Mouse (Mus musculus) T-cell, adult 66 days (primary cell): ENCODE results near the gene Phf21a. TPM values are rescaled to one million over a fixed set of nuclear protein-coding genes. Genes with fewer than 3 reads are reported as not detected.

Experiments used
- total RNA-seq, 2 experiments: library from RNA; stranded (reverse); gene quantifications; 3 replicates in 1 of 2; 4 replicates in 1 of 2; pipeline ENCODE4 v1.2.4; 2023

Gene Phf21a
- total RNA-seq = 100 to 1,000 TPM; 154 to 163 TPM

DNA sequence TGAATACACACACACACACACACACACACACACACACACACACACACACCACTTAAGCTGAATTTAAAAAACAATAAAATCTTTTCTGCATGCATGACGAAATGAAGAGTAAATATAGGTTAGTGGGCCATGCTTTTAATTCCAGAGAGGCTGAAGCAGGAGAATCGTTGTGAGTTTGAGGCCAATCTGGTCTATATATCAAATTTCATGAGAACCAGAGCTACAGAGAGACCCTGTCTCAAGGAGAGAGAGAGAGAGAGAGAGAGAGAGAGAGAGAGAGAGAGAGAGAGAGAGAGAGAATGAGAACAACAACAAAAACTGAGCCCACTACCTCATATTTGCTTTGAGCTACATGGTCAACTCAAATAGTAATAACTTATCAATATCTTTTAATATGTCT, at the start of gene Phf21a:
Gene Phf21a (plus strand): TSS at position 301 of the 400 bp plus-strand sequence.

GRCm38 (mm10) chr2:92374514-92374913, 281.6 kb downstream of the Phf21a start, which contains the start of the genes Pex16 and Large2:
TSS of gene Pex16 (plus strand) at chr2:92374676.
TSS of gene Large2 (minus strand) at chr2:92374869.

DNA sequence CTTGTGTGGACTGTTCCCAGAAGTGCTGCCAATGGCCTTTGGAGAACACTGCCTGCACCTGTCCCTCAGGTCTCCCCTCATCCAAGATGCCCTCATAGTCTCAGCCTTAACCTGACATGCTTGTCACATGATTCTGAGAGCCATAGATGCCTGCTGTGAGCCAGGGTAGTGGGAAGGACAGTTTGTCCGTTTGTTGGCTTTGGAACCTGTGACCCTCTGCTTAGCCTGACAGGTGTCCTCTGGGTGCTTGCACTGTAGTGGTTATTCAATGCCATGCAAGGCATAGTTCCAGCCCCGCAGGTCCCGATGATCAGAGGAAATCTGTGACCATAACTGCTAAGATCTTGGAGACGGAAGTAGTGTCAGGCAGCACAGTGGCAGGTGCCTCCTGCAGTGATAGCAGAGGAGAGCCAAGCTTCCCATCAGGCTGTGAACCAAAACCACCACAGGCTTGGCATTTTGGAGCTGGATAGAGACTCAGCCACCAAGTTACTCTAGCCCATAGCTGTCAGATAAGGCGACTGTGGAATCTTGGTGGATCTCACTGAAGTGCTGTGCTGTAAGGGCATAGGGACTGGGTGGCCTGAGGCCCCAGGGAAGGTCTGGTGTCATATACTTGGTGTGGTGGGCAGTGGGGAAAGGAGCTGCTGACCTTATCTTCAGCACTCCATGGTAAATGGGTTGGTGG, 289.1 kb downstream of the Phf21a start, which contains the start of gene 1700029I15Rik:
Gene 1700029I15Rik (plus strand): TSS at position 638 of the 688 bp plus-strand sequence.

DNA sequence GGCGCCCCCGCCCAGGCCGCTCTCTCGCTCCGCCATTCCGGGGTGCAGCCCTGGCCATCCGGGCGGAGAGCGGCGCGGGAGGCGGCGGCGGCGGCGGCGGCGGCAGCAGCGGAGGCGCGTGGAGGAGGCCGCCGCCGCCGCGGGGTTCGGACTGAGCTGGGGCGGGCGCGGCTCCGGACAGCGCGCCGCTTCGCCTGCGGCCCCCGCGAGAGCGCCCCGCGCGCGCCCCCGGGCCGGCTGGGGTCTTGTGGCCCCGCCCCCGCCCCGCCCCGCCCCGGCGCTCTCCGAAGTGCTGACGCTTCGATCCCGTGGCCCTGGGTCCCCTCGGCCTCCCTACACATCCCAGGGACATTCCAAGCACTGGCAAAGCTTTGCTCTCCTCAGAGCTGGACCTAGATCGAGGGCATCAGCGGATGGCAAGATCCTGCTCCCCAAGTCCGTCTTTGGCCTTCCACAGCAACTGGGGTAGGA, 308.2 kb downstream of the Phf21a start, which contains the start of gene Mapk8ip1:
Gene Mapk8ip1 (minus strand): TSS at position 173 of the 471 bp plus-strand sequence.

Other genes with a start within 250 kb of the Phf21a start
- gene Chrm4, start 165.9 kb upstream of the Phf21a start, total RNA-seq = 1 to 10 TPM; 2.3 to 3.4 TPM
- gene Mdk, start 160.8 kb upstream of the Phf21a start, total RNA-seq = 10 to 100 TPM in 1 of 2 experiments, 1 to 10 TPM in 1; 8.2 to 10.7 TPM
- gene Gm9821, start 147.4 kb upstream of the Phf21a start, total RNA-seq = under 1 TPM; 0.38 to 0.86 TPM
- gene Dgkz, start 117.3 kb upstream of the Phf21a start, total RNA-seq = 100 to 1,000 TPM; 405 to 439 TPM
- not detected for gene Creb3l1, start 68.6 kb upstream of the Phf21a start, total RNA-seq